ENCODE assay signal across 30 mouse cellular contexts in the genomic region with DNA sequence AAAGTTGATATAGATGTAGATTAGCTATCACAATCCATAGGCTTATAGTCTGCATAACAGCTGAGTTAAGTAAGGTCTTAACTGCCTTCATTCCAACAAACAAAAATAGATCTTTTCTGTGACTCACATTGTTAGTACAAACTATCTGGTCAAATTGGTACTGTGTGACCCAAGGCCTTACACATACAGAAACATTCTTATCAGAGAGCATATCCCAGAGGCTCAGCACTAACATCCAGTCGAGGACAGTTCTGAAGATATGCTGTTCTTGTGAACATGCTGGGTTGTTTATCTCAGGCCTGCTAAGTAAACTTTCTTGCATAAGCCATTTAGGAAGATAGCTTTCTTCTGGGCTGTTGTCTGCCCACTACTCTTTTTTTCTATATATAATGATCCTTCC.
"Had no signal": no experiment of that assay in that cellular context is flagged by ENCODE, and none has a peak within 500 bp of the region (broad histone marks: within the 10 kb centered on the region; RNA-seq: fewer than 3 reads in every experiment).

No protein-coding gene starts in this region.

- H3K9ac ChIP-seq: limb, embryonic 12.5 days; limb, embryonic 13.5 days; limb, embryonic 15.5 days; liver, embryonic 12.5 days; liver, embryonic 13.5 days; liver, embryonic 14.5 days; liver, embryonic 15.5 days; liver, postnatal 0 days; lung, embryonic 14.5 days; lung, embryonic 15.5 days; midbrain, embryonic 12.5 days; midbrain, embryonic 13.5 days; midbrain, embryonic 15.5 days had no signal

- DNase-seq: left cerebral cortex, postnatal 4 days; liver; liver, embryonic 13.5 days; liver, postnatal 0 days; lung, adult 18-20 months; lung, adult 2 months; lung, embryonic 14.5 days; lung, postnatal 10 days; lung, postnatal 14 days; lung, postnatal 36 days; lung, postnatal 4 days; midbrain, embryonic 14.5 days had no signal

- ATAC-seq: liver, embryonic 12.5 days; liver, postnatal 0 days; lung, postnatal 0 days; midbrain, embryonic 13.5 days; midbrain, embryonic 15.5 days; midbrain, embryonic 16.5 days had no signal

- H3K4me3 ChIP-seq: left cerebral cortex, adult 2 months; limb, embryonic 10.5 days; limb, embryonic 12.5 days; limb, embryonic 13.5 days; limb, embryonic 15.5 days; liver, embryonic 12.5 days; liver, embryonic 13.5 days; liver, embryonic 15.5 days; lung, embryonic 15.5 days; megakaryocyte, embryonic 14.5 days; midbrain, embryonic 10.5 days; midbrain, embryonic 12.5 days; midbrain, embryonic 13.5 days; midbrain, embryonic 15.5 days; myocyte had no signal

- H3K4me1 ChIP-seq: limb, embryonic 10.5 days; limb, embryonic 12.5 days; limb, embryonic 15.5 days; liver, embryonic 12.5 days; liver, embryonic 13.5 days; liver, embryonic 15.5 days; lung, embryonic 15.5 days; midbrain, embryonic 10.5 days; midbrain, embryonic 12.5 days; midbrain, embryonic 13.5 days; midbrain, embryonic 15.5 days had no signal

- H3K9me3 ChIP-seq: limb, embryonic 10.5 days; limb, embryonic 13.5 days; limb, embryonic 15.5 days; liver, embryonic 12.5 days; liver, embryonic 13.5 days; liver, embryonic 15.5 days; lung, embryonic 15.5 days; megakaryocyte, embryonic 14.5 days; midbrain, embryonic 15.5 days had no signal

- H3K27me3 ChIP-seq: limb, embryonic 12.5 days; limb, embryonic 13.5 days; limb, embryonic 15.5 days; liver, embryonic 12.5 days; liver, embryonic 13.5 days; liver, embryonic 15.5 days; lung, embryonic 15.5 days; megakaryocyte, embryonic 14.5 days; midbrain, embryonic 12.5 days; midbrain, embryonic 13.5 days; midbrain, embryonic 15.5 days had no signal

- H3K27ac ChIP-seq: left cerebral cortex, adult 2 months; limb, embryonic 10.5 days; limb, embryonic 12.5 days; limb, embryonic 13.5 days; limb, embryonic 15.5 days; liver, embryonic 12.5 days; liver, embryonic 13.5 days; liver, embryonic 14.5 days; liver, embryonic 15.5 days; lung, embryonic 15.5 days; macrophage; midbrain, embryonic 10.5 days; midbrain, embryonic 12.5 days; midbrain, embryonic 13.5 days; midbrain, embryonic 15.5 days had no signal
